Mouse (Mus musculus) heart, adult 11 months (tissue): ENCODE measurements at regions not wholly inside any gene's neighbourhood (a gene's known extent, or its start where the extent isn't known, plus 50 kb on each side); places are given as distances from the start of the nearest gene placed in this dataset.
A peak's percentile ranks its signal among the peaks of the same experiment; 100 is the strongest.

Experiments
- DNase-seq: peaks from one replicate; pipeline ENCODE4 v3.0.0; 2022

GRCm38 (mm10) chr3:58089344-58090139 is 241.7 kb upstream of the Pfn2 start:
- DNase-seq = peak; percentile 80

- DNase-seq = peak; percentile 83
Observed at GRCm38 (mm10) chr3:58090396-58090795, 242.5 kb upstream of the Pfn2 start.

- DNase-seq = no peak
Observed at GRCm38 (mm10) chr3:58091466-58092176, 243.7 kb upstream of the Pfn2 start.

- no peak for DNase-seq
Observed at GRCm38 (mm10) chr3:58110911-58111476, 263.1 kb upstream of the Pfn2 start.

- DNase-seq = no peak
Observed at GRCm38 (mm10) chr3:58112431-58112856, 264.6 kb upstream of the Pfn2 start.

GRCm38 (mm10) chr3:58113941-58114340 is 266.1 kb upstream of the Pfn2 start:
- no peak for DNase-seq

- no peak for DNase-seq
Observed at GRCm38 (mm10) chr3:58115511-58115910, 267.6 kb upstream of the Pfn2 start.

DNA sequence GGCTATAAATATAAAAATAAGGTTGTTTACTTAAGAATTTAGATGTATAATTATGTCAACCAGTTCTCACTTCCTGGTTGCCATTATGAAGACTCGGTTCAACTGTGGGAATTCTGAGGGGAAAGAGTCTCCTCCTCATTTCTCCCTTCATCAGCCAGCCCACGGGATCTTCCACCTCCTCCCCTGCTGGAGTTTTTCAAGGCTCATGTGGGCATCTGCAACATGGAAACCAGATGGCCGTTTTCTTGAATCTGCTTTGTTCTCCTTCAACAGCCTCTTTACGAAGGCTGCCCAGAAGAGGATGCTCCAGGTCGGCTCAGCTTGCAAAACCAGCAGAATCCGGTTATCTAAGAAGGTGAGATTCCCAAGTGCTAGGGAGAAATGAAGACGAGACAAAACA is 269.0 kb upstream of the Pfn2 start:
- DNase-seq = no peak

GRCm38 (mm10) chr3:58120051-58120450 is 272.2 kb upstream of the Pfn2 start:
- no peak for DNase-seq

DNA sequence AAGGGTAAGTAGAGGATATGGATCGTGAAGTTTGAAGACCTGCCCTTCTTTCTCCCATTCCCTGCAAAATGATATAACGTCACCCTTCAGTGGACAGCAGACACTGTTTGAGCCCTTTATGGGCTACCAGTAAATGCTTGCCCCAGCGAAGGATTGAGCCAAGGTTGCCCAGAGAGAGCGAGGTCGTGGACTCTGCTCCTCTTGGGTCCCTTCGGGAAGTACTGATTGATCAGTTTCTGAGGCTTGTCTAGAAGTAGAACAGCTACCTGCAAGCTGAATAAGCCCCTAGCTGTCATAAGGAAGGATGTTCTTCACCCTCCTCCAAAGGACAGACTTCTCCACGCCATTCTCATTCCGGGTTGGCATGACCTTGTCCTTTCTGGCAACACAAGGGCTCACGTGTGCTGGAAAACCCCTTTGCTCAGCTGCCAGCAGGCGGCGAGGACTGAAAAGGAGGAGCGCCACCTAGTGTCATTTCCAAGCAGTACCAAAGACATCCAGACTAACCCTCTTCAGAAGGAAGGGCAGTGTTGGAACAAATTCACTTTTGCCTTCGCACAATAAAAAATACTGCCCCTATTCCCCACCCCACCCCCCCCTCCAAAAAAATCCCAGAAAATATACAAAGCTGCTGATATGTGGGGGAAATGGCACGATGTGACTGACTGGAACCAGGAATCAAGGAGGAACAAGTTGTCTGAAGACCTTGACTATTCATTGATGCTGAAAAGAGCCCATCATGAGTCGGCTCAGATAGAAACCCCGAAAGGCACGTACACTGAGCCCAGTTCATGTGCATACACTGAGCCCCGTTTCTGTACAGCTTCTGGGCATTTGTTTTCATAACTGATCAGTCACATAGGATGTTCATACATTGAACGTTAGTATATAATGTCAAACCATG is 274.8 kb upstream of the Pfn2 start:
- DNase-seq = peak; percentile 93

- no peak for DNase-seq
Observed at GRCm38 (mm10) chr3:58123396-58124077, 275.7 kb upstream of the Pfn2 start.

DNA sequence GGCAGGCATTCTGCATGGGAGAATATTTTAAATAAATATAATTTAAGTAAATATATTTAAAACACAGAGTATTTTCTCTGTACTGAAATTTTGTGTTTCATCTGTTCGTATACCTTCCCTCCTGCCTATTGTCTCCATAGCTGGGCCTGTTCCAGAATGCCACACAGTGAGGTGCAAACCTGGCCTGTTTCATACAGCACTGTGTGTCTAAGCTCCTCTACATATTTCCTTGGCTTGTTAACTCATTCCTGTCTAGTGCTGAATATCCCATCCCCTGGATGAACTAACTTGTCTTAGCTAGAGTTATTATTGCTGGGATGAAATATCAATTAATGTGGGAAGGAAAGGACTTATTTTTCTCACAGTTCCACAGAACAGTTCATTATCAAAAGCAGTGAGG is 277.0 kb upstream of the Pfn2 start:
- no peak for DNase-seq

GRCm38 (mm10) chr3:58126996-58127395 is 279.1 kb upstream of the Pfn2 start:
- DNase-seq = peak; percentile 44

DNA sequence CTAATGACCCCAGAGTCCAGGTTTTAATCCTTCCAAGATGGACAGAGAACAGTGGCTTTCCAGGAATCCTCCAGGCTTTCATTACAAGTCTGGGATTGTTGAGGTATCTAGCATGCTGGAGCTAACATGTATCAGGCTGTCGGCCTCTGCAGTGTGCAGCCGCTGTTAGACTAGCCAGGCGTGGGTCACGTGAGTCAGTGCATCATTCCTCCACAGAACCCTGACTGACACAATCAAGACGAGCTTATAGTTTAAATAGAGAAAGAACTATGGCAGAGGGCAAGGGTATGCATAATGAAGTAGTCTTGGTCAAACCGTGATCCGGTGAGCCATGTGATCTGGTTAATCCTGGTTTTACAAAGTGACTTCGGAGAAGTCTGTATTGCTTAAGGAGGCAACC is 280.2 kb upstream of the Pfn2 start:
- DNase-seq = no peak

- DNase-seq = no peak
Observed at GRCm38 (mm10) chr3:58129358-58129903, 281.6 kb upstream of the Pfn2 start.

- no peak for DNase-seq
Observed at GRCm38 (mm10) chr3:58135607-58136365, 278.7 kb upstream of the Tsc22d2 start.

DNA sequence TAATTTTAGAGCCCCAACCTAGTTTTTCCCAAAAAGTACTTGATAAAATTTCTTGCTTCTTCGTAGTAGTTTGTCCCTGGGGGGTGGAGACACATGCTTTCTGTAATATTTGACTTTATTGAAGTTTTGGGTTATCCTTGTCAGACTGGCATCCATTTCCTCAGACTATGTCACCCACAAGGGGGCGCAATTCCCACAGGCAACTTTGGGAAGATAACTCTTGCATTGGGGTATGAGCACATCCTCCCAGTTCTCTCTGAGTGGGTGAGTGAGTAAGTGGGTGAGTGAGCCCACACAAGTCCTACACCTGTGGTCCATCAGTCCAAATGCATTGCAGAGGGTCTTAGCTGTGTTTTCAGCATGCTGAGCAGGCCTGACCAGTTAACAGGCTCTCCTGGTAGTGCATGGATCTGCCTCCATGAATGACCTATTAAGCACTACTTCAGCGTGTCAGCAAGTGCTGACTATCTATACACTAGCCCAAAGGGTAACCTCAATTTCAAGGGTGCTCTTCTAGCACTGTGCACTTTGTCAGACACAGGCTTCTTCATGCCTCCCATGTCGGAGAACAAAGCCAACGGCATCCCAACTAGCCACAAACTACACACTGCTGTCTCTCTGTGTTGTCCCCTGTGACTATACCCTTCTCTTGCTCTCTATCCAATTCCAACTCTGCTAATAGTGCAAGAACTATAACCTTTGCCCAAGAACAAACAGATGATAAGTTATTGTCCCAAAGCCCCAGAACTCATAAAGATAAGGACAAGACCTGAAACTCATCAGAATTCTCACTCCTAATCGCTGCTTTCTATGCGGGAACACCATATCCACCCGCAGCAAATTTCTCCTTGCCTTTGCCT is 275.6 kb upstream of the Tsc22d2 start:
- peak; percentile 89 for DNase-seq

DNA sequence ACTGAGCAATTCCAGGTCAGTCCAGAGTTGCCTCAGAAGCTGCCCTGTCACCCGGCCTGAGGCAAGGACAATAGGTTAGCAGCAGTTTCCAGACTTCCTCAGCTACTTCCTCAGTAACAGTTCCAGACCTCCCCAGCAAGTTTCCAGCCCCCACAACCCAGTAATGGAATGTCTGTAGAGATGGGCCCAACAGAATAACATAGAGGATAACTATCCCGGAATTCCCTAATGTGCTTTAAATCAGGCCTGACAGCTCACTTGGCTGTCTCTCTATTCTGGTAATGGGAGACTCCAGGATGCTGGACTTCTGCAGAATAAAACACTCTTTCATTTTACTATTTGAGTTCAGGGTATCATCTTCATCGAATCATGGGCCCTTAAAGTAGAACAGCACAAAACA is 268.4 kb upstream of the Tsc22d2 start:
- DNase-seq = peak; percentile 74

GRCm38 (mm10) chr3:58146762-58147161 is 267.8 kb upstream of the Tsc22d2 start:
- no peak for DNase-seq

- no peak for DNase-seq
Observed at GRCm38 (mm10) chr3:58153141-58153540, 261.4 kb upstream of the Tsc22d2 start.
